Mouse (Mus musculus) CH12.LX (cell line): ENCODE measurements around the gene Ifnar1. TPM values are rescaled to one million over a fixed set of nuclear protein-coding genes. Genes with fewer than 3 reads are reported as not detected.

Experiments
- DNase-seq: peaks from one replicate; pipeline ENCODE4 v3.0.0-alpha.2; 2013; ENCODE audit errors: extremely low read depth
- H3K27ac ChIP-seq: 2 replicates; pipeline ENCODE4 v1.5.1; 2012; ENCODE audit warnings: low read depth, mild to moderate bottlenecking, control low read depth, moderate library complexity; ENCODE audit not compliant: insufficient read depth
- H3K27me3 ChIP-seq: replicated peaks from 2 replicates; pipeline ENCODE3; 2012; ENCODE audit warnings: inconsistent platforms
- H3K36me3 ChIP-seq, 2 experiments: replicated peaks in 1 of 2; 2 replicates each; pipeline versions ENCODE3 to v1.6.1; 2012; ENCODE audit warnings: inconsistent platforms in 1 of 2, low read length in 1 of 2, mild to moderate bottlenecking in 1 of 2, mixed read lengths in 1 of 2, moderate library complexity in 1 of 2; ENCODE audit not compliant: control insufficient read depth in 1 of 2, insufficient read depth in 1 of 2
- H3K4me1 ChIP-seq, 2 experiments: 2 replicates each; pipeline ENCODE4 v1.6.1; 2012; ENCODE audit warnings: inconsistent platforms in 1 of 2, moderate library complexity in 1 of 2; ENCODE audit not compliant: insufficient read depth in 2 of 2, control insufficient read depth in 1 of 2
- H3K4me2 ChIP-seq: 2 replicates; pipeline ENCODE4 v1.6.1; 2012; ENCODE audit warnings: low read depth, mild to moderate bottlenecking, control low read depth; ENCODE audit not compliant: poor library complexity, insufficient read depth, severe bottlenecking
- H3K4me3 ChIP-seq, 3 experiments: fragments of 150-350 bp in 1 of 3; sonication (generic) in 1 of 3; replicated peaks in 1 of 3; 2 replicates each; pipeline versions ENCODE3 to v1.5.1; 2011 to 2012; ENCODE audit warnings: low read depth in 2 of 3, low read length in 2 of 3, mild to moderate bottlenecking in 2 of 3, moderate library complexity in 2 of 3, control low read depth in 1 of 3, improper control_type of control experiment in 1 of 3, inconsistent platforms in 1 of 3, mixed read lengths in 1 of 3; ENCODE audit not compliant: poor library complexity in 1 of 3
- H3K79me2 ChIP-seq: replicated peaks from 2 replicates; pipeline ENCODE4 v1.6.1; 2012; ENCODE audit warnings: mild to moderate bottlenecking, moderate library complexity; ENCODE audit not compliant: control insufficient read depth, poor library complexity, insufficient read depth, severe bottlenecking; ENCODE audit errors: extremely low read depth
- H3K9ac ChIP-seq: 2 replicates; pipeline ENCODE4 v1.6.1; 2012; ENCODE audit warnings: low read depth, mild to moderate bottlenecking, control low read depth, moderate library complexity; ENCODE audit not compliant: insufficient read depth
- H3K9me3 ChIP-seq: replicated peaks from 2 replicates; pipeline ENCODE3; 2012; ENCODE audit warnings: low read length, inconsistent platforms, mixed read lengths
- BHLHE40 ChIP-seq: IDR thresholded peaks from 2 replicates; pipeline ENCODE4 v1.6.1; 2011; ENCODE audit warnings: mild to moderate bottlenecking, low read depth, low read length, improper control_type of control experiment
- CHD1 ChIP-seq: IDR thresholded peaks from 2 replicates; pipeline ENCODE4 v1.6.1; 2012; ENCODE audit warnings: low read depth, low read length, improper control_type of control experiment, inconsistent platforms
- CTCF ChIP-seq, 2 experiments: IDR thresholded peaks in 1 of 2; conservative IDR thresholded peaks in 1 of 2; 2 replicates each; pipeline ENCODE4 v1.5.1; 2011 to 2012; ENCODE audit warnings: low read depth in 2 of 2, low read length in 2 of 2, improper control_type of control experiment in 1 of 2, inconsistent platforms in 1 of 2, mild to moderate bottlenecking in 1 of 2, moderate library complexity in 1 of 2
- E2F4 ChIP-seq: IDR thresholded peaks from 2 replicates; pipeline ENCODE4 v1.6.1; 2011; ENCODE audit warnings: low read depth, low read length, improper control_type of control experiment; ENCODE audit not compliant: insufficient replicate concordance
- ELF1 ChIP-seq: IDR thresholded peaks from 2 replicates; pipeline ENCODE4 v1.6.1; 2014; ENCODE audit warnings: low read depth, mild to moderate bottlenecking, inconsistent platforms, low read length, improper control_type of control experiment
- EP300 ChIP-seq: IDR thresholded peaks from 2 replicates; pipeline ENCODE4 v1.6.1; 2011; ENCODE audit warnings: low read length, improper control_type of control experiment
- ETS1 ChIP-seq: conservative IDR thresholded peaks from 2 replicates; pipeline ENCODE4 v1.6.1; 2012; ENCODE audit warnings: low read depth, mild to moderate bottlenecking, inconsistent platforms, low read length, improper control_type of control experiment, moderate library complexity
- JUND ChIP-seq: conservative IDR thresholded peaks from 2 replicates; pipeline ENCODE4 v1.6.1; 2011; ENCODE audit warnings: low read depth, low read length, improper control_type of control experiment
- KAT2A ChIP-seq: IDR thresholded peaks from 2 replicates; pipeline ENCODE4 v1.6.1; 2012; ENCODE audit warnings: low read length, improper control_type of control experiment, inconsistent platforms; ENCODE audit not compliant: insufficient replicate concordance
- MAFK ChIP-seq: IDR thresholded peaks from 2 replicates; pipeline ENCODE4 v1.6.1; 2011; ENCODE audit warnings: low read length, improper control_type of control experiment; ENCODE audit not compliant: insufficient replicate concordance
- MAX ChIP-seq: IDR thresholded peaks from 2 replicates; pipeline ENCODE4 v1.6.1; 2011; ENCODE audit warnings: low read length, improper control_type of control experiment
- MAZ ChIP-seq: IDR thresholded peaks from 2 replicates; pipeline ENCODE4 v1.6.1; 2012; ENCODE audit warnings: low read depth, mild to moderate bottlenecking, inconsistent platforms, low read length, improper control_type of control experiment, moderate library complexity
- MEF2A ChIP-seq: IDR thresholded peaks from 2 replicates; pipeline ENCODE4 v1.6.1; 2014; ENCODE audit warnings: low read depth, mild to moderate bottlenecking, inconsistent platforms, low read length, improper control_type of control experiment, borderline replicate concordance
- MXI1 ChIP-seq: IDR thresholded peaks from 2 replicates; pipeline ENCODE4 v1.6.1; 2011; ENCODE audit warnings: mild to moderate bottlenecking, low read depth, low read length, improper control_type of control experiment
- MYC ChIP-seq: IDR thresholded peaks from 2 replicates; pipeline ENCODE4 v1.6.1; 2011; ENCODE audit warnings: low read depth, mild to moderate bottlenecking, improper control_type of control experiment, low read length
- NELFE ChIP-seq: IDR thresholded peaks from 2 replicates; pipeline ENCODE4 v1.6.1; 2011; ENCODE audit warnings: low read depth, low read length, improper control_type of control experiment
- NRF1 ChIP-seq: IDR thresholded peaks from 2 replicates; pipeline ENCODE4 v1.6.1; 2014; ENCODE audit warnings: low read depth, mild to moderate bottlenecking, inconsistent platforms, low read length, improper control_type of control experiment, moderate library complexity
- PAX5 ChIP-seq: IDR thresholded peaks from 2 replicates; pipeline ENCODE4 v1.6.1; 2012; ENCODE audit warnings: low read length, inconsistent platforms, mixed read lengths
- POLR2A ChIP-seq: IDR thresholded peaks from 2 replicates; pipeline ENCODE4 v1.6.1; 2011; ENCODE audit warnings: low read depth, mild to moderate bottlenecking, improper control_type of control experiment, low read length
- POLR2AphosphoS2 ChIP-seq: IDR thresholded peaks from 2 replicates; pipeline ENCODE4 v1.6.1; 2011; ENCODE audit warnings: low read depth, low read length, improper control_type of control experiment
- RAD21 ChIP-seq: IDR thresholded peaks from 2 replicates; pipeline ENCODE4 v1.6.1; 2011; ENCODE audit warnings: low read depth, mild to moderate bottlenecking, low read length, improper control_type of control experiment, moderate library complexity
- RCOR1 ChIP-seq: conservative IDR thresholded peaks from 2 replicates; pipeline ENCODE4 v1.6.1; 2012; ENCODE audit warnings: low read depth, mild to moderate bottlenecking, inconsistent platforms, low read length, improper control_type of control experiment
- SIN3A ChIP-seq: IDR thresholded peaks from 2 replicates; pipeline ENCODE4 v1.6.1; 2012; ENCODE audit warnings: low read length, improper control_type of control experiment, inconsistent platforms
- SMC3 ChIP-seq: IDR thresholded peaks from 2 replicates; pipeline ENCODE4 v1.6.1; 2011; ENCODE audit warnings: low read depth, low read length, improper control_type of control experiment
- TBP ChIP-seq: conservative IDR thresholded peaks from 2 replicates; pipeline ENCODE4 v1.6.1; 2011; ENCODE audit warnings: low read depth, low read length, improper control_type of control experiment
- TCF12 ChIP-seq: IDR thresholded peaks from 2 replicates; pipeline ENCODE4 v1.6.1; 2014; ENCODE audit warnings: low read depth, mild to moderate bottlenecking, inconsistent platforms, low read length, improper control_type of control experiment
- UBTF ChIP-seq: IDR thresholded peaks from 2 replicates; pipeline ENCODE4 v1.6.1; 2012; ENCODE audit warnings: low read depth, mild to moderate bottlenecking, inconsistent platforms, low read length, improper control_type of control experiment, moderate library complexity
- USF2 ChIP-seq: conservative IDR thresholded peaks from 2 replicates; pipeline ENCODE4 v1.6.1; 2011; ENCODE audit warnings: low read depth, low read length, improper control_type of control experiment
- ZC3H11A ChIP-seq: IDR thresholded peaks from 2 replicates; pipeline ENCODE4 v1.6.1; 2012; ENCODE audit warnings: low read depth, mild to moderate bottlenecking, inconsistent platforms, low read length, improper control_type of control experiment
- ZKSCAN1 ChIP-seq: IDR thresholded peaks from 2 replicates; pipeline ENCODE4 v1.6.1; 2012; ENCODE audit warnings: low read depth, inconsistent platforms, low read length, improper control_type of control experiment, borderline replicate concordance
- ZNF384 ChIP-seq: IDR thresholded peaks from 2 replicates; pipeline ENCODE4 v1.6.1; 2012; ENCODE audit warnings: low read depth, low read length, improper control_type of control experiment, inconsistent platforms
- dilution Hi-C: fragments of 300-500 bp; cut with MboI; formaldehyde crosslinking; loops from 2 replicates; pipeline ENCODE4 v1.14.3; 2020; ENCODE audit warnings: low sequenced_read_pairs; ENCODE audit not compliant: extremely low pct_unique_long_range_greater_than_20kb, extremely low pct_ligation_motif_present
- in situ Hi-C: fragments of 300-500 bp; cut with MboI; formaldehyde crosslinking; loops from 3 replicates; pipeline ENCODE4 v1.14.3; 2019; ENCODE audit warnings: low sequenced_read_pairs, low pct_ligation_motif_present, low pct_unique_long_range_greater_than_20kb, mixed read lengths
- polyA plus RNA-seq: library from polyadenylated mRNA; unstranded; fragments of >175 nt; gene quantifications from 2 replicates; pipeline ENCODE4 v1.2.1, GENCODE M21; 2012; ENCODE audit warnings: low read depth; ENCODE audit not compliant: insufficient read length
- total RNA-seq, 2 experiments: library from RNA; depleted of rRNA; stranded (reverse); fragments of 300-350 nt in 1 of 2; fragments of >200 nt in 1 of 2; gene quantifications; 2 replicates each; pipeline ENCODE4 v1.2.3; 2012 to 2014

Gene Ifnar1
- total and polyA plus RNA-seq, 3 experiments = 32.8 to 49.4 (median 40.3) TPM

GRCm38 (mm10) chr16:91546836-91547741, 62.1 kb downstream of the Ifnar1 start, which contains the start of gene Ifngr2:
Gene Ifngr2, plus strand, starts transcription at chr16:91547072.
- TF ChIP-seq TBP (0 out of 2 replicates have a peak, but pooled peaks have one; percentile 19), TCF12 (peak; percentile 77; the same call in 1 of the 2 replicates), ELF1 (no peak), NELFE (peak; percentile 77), RAD21 (no peak), MAFK (no peak), CHD1 (peak; percentile 31), MAX (peak; percentile 44; the same call in 1 of the 2 replicates), SMC3 (no peak), MXI1 (peak; percentile 80), JUND (no peak), EP300 (peak; percentile 9; the same call in 1 of the 2 replicates), USF2 (no peak), POLR2A (peak; percentile 77), CTCF (conservative IDR thresholded peaks at IDR 0.05 in 1 of 2, IDR thresholded peaks at IDR 0.05 in 1 of 2; ENCODE audit: low read depth in 2 of 2, low read length in 2 of 2) (no peak), ZNF384 (no peak), ZKSCAN1 (no peak), E2F4 (no peak), SIN3A (peak; percentile 90), KAT2A (no peak), RCOR1 (no peak), UBTF (peak; percentile 82), BHLHE40 (0 out of 2 replicates have a peak, but pooled peaks have one; percentile 29), PAX5 (no peak), MEF2A (no peak), MYC (peak; percentile 47; the same call in 1 of the 2 replicates), MAZ (peak; percentile 4; the same call in 1 of the 2 replicates), POLR2AphosphoS2 (0 out of 2 replicates have a peak, but pooled peaks have one; percentile 55), ZC3H11A (no peak), NRF1 (peak; percentile 38; the same call in 1 of the 2 replicates), ETS1 (0 out of 2 replicates have a peak, but pooled peaks have one; percentile 8)
- no peaks in the 10 kb centered on the region for H3K9me3 ChIP-seq
- H3K4me1 ChIP-seq = peaks cover 22 to 46% of the 10 kb centered on the region in 2 experiments
- H3K4me3 ChIP-seq = peak within 1 kb of the TSS; percentile 85 to 99 (median 85)
- dilution Hi-C loops (no loop called here), in situ Hi-C loops (no loop called here)
- H3K4me2 ChIP-seq = peak within 1 kb of the TSS; percentile 84
- no peaks in the 10 kb centered on the region for H3K27me3 ChIP-seq
- peak within 1 kb of the TSS; percentile 94 for H3K9ac ChIP-seq
- peaks cover 47% of the 10 kb centered on the region for H3K79me2 ChIP-seq
- peaks cover 11 to 19% of the 10 kb centered on the region in 2 experiments for H3K36me3 ChIP-seq
- peak; percentile 62 for DNase-seq
- peak within 1 kb of the TSS; percentile 85 for H3K27ac ChIP-seq
